Mouse (Mus musculus) stomach, postnatal 0 days (tissue): ENCODE measurements at regions not wholly inside any gene's neighbourhood (a gene's known extent, or its start where the extent isn't known, plus 50 kb on each side); places are given as distances from the start of the nearest gene placed in this dataset.

Source experiments
- ATAC-seq: fragments of 200-750 bp; cut with Nextera tagmentation; 2 replicates; pipeline ENCODE4 v1.8.0; 2017; ENCODE audit not compliant: low FRiP score, low TSS enrichment
- DNase-seq: peaks from one replicate; pipeline ENCODE4 v3.0.0-alpha.2; 2016; ENCODE audit warnings: low spot score
- H3K27ac ChIP-seq: fragments of 300-500 bp; sonication (generic); replicated peaks from 2 replicates; pipeline ENCODE4 v1.5.1; 2014; ENCODE audit warnings: mild to moderate bottlenecking, control low read depth
- H3K27me3 ChIP-seq: fragments of 300-500 bp; sonication (generic); 2 replicates; pipeline ENCODE4 v1.6.1; 2014; ENCODE audit warnings: low read length; ENCODE audit not compliant: control insufficient read depth, insufficient read depth
- H3K36me3 ChIP-seq: fragments of 300-500 bp; sonication (generic); 2 replicates; pipeline ENCODE4 v1.6.1; 2014; ENCODE audit warnings: low read length, mixed read lengths; ENCODE audit not compliant: control insufficient read depth, insufficient read depth
- H3K4me1 ChIP-seq: fragments of 300-500 bp; sonication (generic); replicated peaks from 2 replicates; pipeline ENCODE4 v1.6.1; 2014; ENCODE audit warnings: antibody characterized with exemption; ENCODE audit not compliant: control insufficient read depth, insufficient read depth
- H3K4me2 ChIP-seq: fragments of 300-500 bp; sonication (generic); replicated peaks from 2 replicates; pipeline ENCODE4 v1.6.1; 2014; ENCODE audit warnings: low read depth, mild to moderate bottlenecking, control low read depth, moderate library complexity
- H3K4me3 ChIP-seq: fragments of 300-500 bp; sonication (generic); 2 replicates; pipeline ENCODE4 v1.5.1; 2014; ENCODE audit warnings: low read depth, low read length, control low read depth
- H3K9ac ChIP-seq: fragments of 300-500 bp; sonication (generic); 2 replicates; pipeline ENCODE4 v1.6.1; 2014; ENCODE audit warnings: mild to moderate bottlenecking, low read length, control low read depth, mixed read lengths
- H3K9me3 ChIP-seq: fragments of 300-500 bp; sonication (generic); 2 replicates; pipeline ENCODE4 v1.6.1; 2016; ENCODE audit warnings: low read length; ENCODE audit not compliant: control insufficient read depth
- CTCF ChIP-seq: IDR thresholded peaks from 2 replicates; pipeline ENCODE4 v1.5.1; 2016; ENCODE audit warnings: antibody characterized with exemption, low read depth, mild to moderate bottlenecking, moderate library complexity
- EP300 ChIP-seq: optimal IDR thresholded peaks from 2 replicates; pipeline ENCODE3; 2016; ENCODE audit warnings: antibody characterized with exemption
- WGBS: fragments of 180-500 bp; shearing (Covaris S2); extraction: QIAGEN DNeasy Blood & Tissue Kit; methylation state at CpG from one replicate; pipeline ENCODE4 v1.1.7; 2014; 5-methylcytosine and 5-hydroxymethylcytosine counted together

- ATAC-seq (no peak), DNase-seq (no peak)
- H3K27me3 ChIP-seq, result no peaks in the 10 kb centered on the region
- H3K27ac ChIP-seq, result no peak overlapping the region
- WGBS, result 84% methylated on average over 8 of the region's 8 CpGs
- H3K9me3 ChIP-seq, result no peaks in the 10 kb centered on the region
- H3K4me2 ChIP-seq, result no peak overlapping the region
- H3K36me3 ChIP-seq, result no peaks in the 10 kb centered on the region
- no peak overlapping the region for H3K4me3 ChIP-seq
- no peak overlapping the region for H3K9ac ChIP-seq
- no peaks in the 10 kb centered on the region for H3K4me1 ChIP-seq
- TF ChIP-seq EP300 (no peak), CTCF (no peak)
These were observed 65.6 kb upstream of the Hs3st3a1 start for GRCm38 (mm10) chr11:64369516-64369915.

- no peak for DNase-seq
- no peak overlapping the region for H3K9ac ChIP-seq
- no peak overlapping the region for H3K27ac ChIP-seq
- no peak for ATAC-seq
- WGBS, result 86% methylated on average over 11 of the region's 11 CpGs
- H3K4me1 ChIP-seq, result no peaks in the 10 kb centered on the region
- H3K9me3 ChIP-seq, result no peaks in the 10 kb centered on the region
- H3K27me3 ChIP-seq, result no peaks in the 10 kb centered on the region
- TF ChIP-seq EP300 (no peak), CTCF (no peak)
- no peak overlapping the region for H3K4me2 ChIP-seq
- H3K36me3 ChIP-seq, result no peaks in the 10 kb centered on the region
- H3K4me3 ChIP-seq, result no peak overlapping the region
These were observed 99.7 kb upstream of the Hs3st3a1 start for GRCm38 (mm10) chr11:64335456-64335855.

GRCm38 (mm10) chr11:64332406-64332805 lies 102.7 kb upstream of the Hs3st3a1 start:
- Histone ChIP-seq H3K27ac (no peak overlapping the region), H3K4me2 (no peak overlapping the region), H3K9ac (no peak overlapping the region), H3K4me3 (no peak overlapping the region), H3K36me3 (no peaks in the 10 kb centered on the region), H3K9me3 (no peaks in the 10 kb centered on the region), H3K27me3 (no peaks in the 10 kb centered on the region), H3K4me1 (no peaks in the 10 kb centered on the region)
- 70% methylated on average over 7 of the region's 7 CpGs for WGBS
- TF ChIP-seq CTCF, result no peak
- no peak for TF ChIP-seq EP300
- DNase-seq (no peak), ATAC-seq (no peak)

- Histone ChIP-seq H3K36me3 (no peaks in the 10 kb centered on the region), H3K4me3 (no peak overlapping the region), H3K27ac (no peak overlapping the region), H3K4me1 (no peaks in the 10 kb centered on the region), H3K4me2 (no peak overlapping the region), H3K27me3 (no peaks in the 10 kb centered on the region), H3K9me3 (no peaks in the 10 kb centered on the region), H3K9ac (no peak overlapping the region)
- no peak for DNase-seq
- TF ChIP-seq CTCF, result no peak
- 83% methylated on average over 5 of the region's 5 CpGs for WGBS
- no peak for ATAC-seq
These were observed 103.3 kb upstream of the Hs3st3a1 start for GRCm38 (mm10) chr11:64331811-64332210.

- H3K9me3 ChIP-seq, result no peaks in the 10 kb centered on the region
- ATAC-seq (no peak), DNase-seq (no peak)
- no peak for TF ChIP-seq CTCF
- no peak for TF ChIP-seq EP300
- H3K27me3 ChIP-seq, result no peaks in the 10 kb centered on the region
- H3K9ac ChIP-seq, result no peak overlapping the region
- no peak overlapping the region for H3K27ac ChIP-seq
- H3K4me1 ChIP-seq, result no peaks in the 10 kb centered on the region
- H3K36me3 ChIP-seq, result no peaks in the 10 kb centered on the region
- WGBS, result 57% methylated on average over 3 of the region's 3 CpGs
- H3K4me3 ChIP-seq, result no peak overlapping the region
- no peak overlapping the region for H3K4me2 ChIP-seq
These were observed 106.0 kb upstream of the Hs3st3a1 start for GRCm38 (mm10) chr11:64329129-64329528.

GRCm38 (mm10) chr11:64327771-64328170 lies 107.4 kb upstream of the Hs3st3a1 start:
- Histone ChIP-seq H3K27ac (no peak overlapping the region), H3K36me3 (no peaks in the 10 kb centered on the region), H3K4me1 (no peaks in the 10 kb centered on the region), H3K9ac (no peak overlapping the region), H3K4me2 (no peak overlapping the region), H3K9me3 (no peaks in the 10 kb centered on the region), H3K27me3 (no peaks in the 10 kb centered on the region), H3K4me3 (no peak overlapping the region)
- TF ChIP-seq EP300 (no peak), CTCF (no peak)
- no peak for ATAC-seq
- DNase-seq, result no peak
- 67% methylated on average over 3 of the region's 3 CpGs for WGBS
